Mouse (Mus musculus) CH12.LX (cell line): ENCODE measurements around the gene Ebi3. TPM values are rescaled to one million over a fixed set of nuclear protein-coding genes. Genes with fewer than 3 reads are reported as not detected.

Source experiments
- DNase-seq: peaks from one replicate; pipeline ENCODE4 v3.0.0-alpha.2; 2013; ENCODE audit errors: extremely low read depth
- H3K27ac ChIP-seq: 2 replicates; pipeline ENCODE4 v1.5.1; 2012; ENCODE audit warnings: low read depth, mild to moderate bottlenecking, control low read depth, moderate library complexity; ENCODE audit not compliant: insufficient read depth
- H3K27me3 ChIP-seq: replicated peaks from 2 replicates; pipeline ENCODE3; 2012; ENCODE audit warnings: inconsistent platforms
- H3K36me3 ChIP-seq, 2 experiments: replicated peaks in 1 of 2; 2 replicates each; pipeline versions ENCODE3 to v1.6.1; 2012; ENCODE audit warnings: inconsistent platforms in 1 of 2, low read length in 1 of 2, mild to moderate bottlenecking in 1 of 2, mixed read lengths in 1 of 2, moderate library complexity in 1 of 2; ENCODE audit not compliant: control insufficient read depth in 1 of 2, insufficient read depth in 1 of 2
- H3K4me1 ChIP-seq, 2 experiments: 2 replicates each; pipeline ENCODE4 v1.6.1; 2012; ENCODE audit warnings: inconsistent platforms in 1 of 2, moderate library complexity in 1 of 2; ENCODE audit not compliant: insufficient read depth in 2 of 2, control insufficient read depth in 1 of 2
- H3K4me2 ChIP-seq: 2 replicates; pipeline ENCODE4 v1.6.1; 2012; ENCODE audit warnings: low read depth, mild to moderate bottlenecking, control low read depth; ENCODE audit not compliant: poor library complexity, insufficient read depth, severe bottlenecking
- H3K4me3 ChIP-seq, 3 experiments: fragments of 150-350 bp in 1 of 3; sonication (generic) in 1 of 3; replicated peaks in 1 of 3; 2 replicates each; pipeline versions ENCODE3 to v1.5.1; 2011 to 2012; ENCODE audit warnings: low read depth in 2 of 3, low read length in 2 of 3, mild to moderate bottlenecking in 2 of 3, moderate library complexity in 2 of 3, control low read depth in 1 of 3, improper control_type of control experiment in 1 of 3, inconsistent platforms in 1 of 3, mixed read lengths in 1 of 3; ENCODE audit not compliant: poor library complexity in 1 of 3
- H3K79me2 ChIP-seq: replicated peaks from 2 replicates; pipeline ENCODE4 v1.6.1; 2012; ENCODE audit warnings: mild to moderate bottlenecking, moderate library complexity; ENCODE audit not compliant: control insufficient read depth, poor library complexity, insufficient read depth, severe bottlenecking; ENCODE audit errors: extremely low read depth
- H3K9ac ChIP-seq: 2 replicates; pipeline ENCODE4 v1.6.1; 2012; ENCODE audit warnings: low read depth, mild to moderate bottlenecking, control low read depth, moderate library complexity; ENCODE audit not compliant: insufficient read depth
- H3K9me3 ChIP-seq: replicated peaks from 2 replicates; pipeline ENCODE3; 2012; ENCODE audit warnings: low read length, inconsistent platforms, mixed read lengths
- E2F4 ChIP-seq: IDR thresholded peaks from 2 replicates; pipeline ENCODE4 v1.6.1; 2011; ENCODE audit warnings: low read depth, low read length, improper control_type of control experiment; ENCODE audit not compliant: insufficient replicate concordance
- EP300 ChIP-seq: IDR thresholded peaks from 2 replicates; pipeline ENCODE4 v1.6.1; 2011; ENCODE audit warnings: low read length, improper control_type of control experiment
- JUN ChIP-seq: IDR thresholded peaks from 2 replicates; pipeline ENCODE4 v1.6.1; 2011; ENCODE audit warnings: low read depth, mild to moderate bottlenecking, low read length, improper control_type of control experiment, moderate library complexity; ENCODE audit not compliant: insufficient read depth
- JUND ChIP-seq: conservative IDR thresholded peaks from 2 replicates; pipeline ENCODE4 v1.6.1; 2011; ENCODE audit warnings: low read depth, low read length, improper control_type of control experiment
- MAFK ChIP-seq: IDR thresholded peaks from 2 replicates; pipeline ENCODE4 v1.6.1; 2011; ENCODE audit warnings: low read length, improper control_type of control experiment; ENCODE audit not compliant: insufficient replicate concordance
- MXI1 ChIP-seq: IDR thresholded peaks from 2 replicates; pipeline ENCODE4 v1.6.1; 2011; ENCODE audit warnings: mild to moderate bottlenecking, low read depth, low read length, improper control_type of control experiment
- MYC ChIP-seq: IDR thresholded peaks from 2 replicates; pipeline ENCODE4 v1.6.1; 2011; ENCODE audit warnings: low read depth, mild to moderate bottlenecking, improper control_type of control experiment, low read length
- POLR2A ChIP-seq: IDR thresholded peaks from 2 replicates; pipeline ENCODE4 v1.6.1; 2011; ENCODE audit warnings: low read depth, mild to moderate bottlenecking, improper control_type of control experiment, low read length
- RAD21 ChIP-seq: IDR thresholded peaks from 2 replicates; pipeline ENCODE4 v1.6.1; 2011; ENCODE audit warnings: low read depth, mild to moderate bottlenecking, low read length, improper control_type of control experiment, moderate library complexity
- TBP ChIP-seq: conservative IDR thresholded peaks from 2 replicates; pipeline ENCODE4 v1.6.1; 2011; ENCODE audit warnings: low read depth, low read length, improper control_type of control experiment
- TCF12 ChIP-seq: IDR thresholded peaks from 2 replicates; pipeline ENCODE4 v1.6.1; 2014; ENCODE audit warnings: low read depth, mild to moderate bottlenecking, inconsistent platforms, low read length, improper control_type of control experiment
- UBTF ChIP-seq: IDR thresholded peaks from 2 replicates; pipeline ENCODE4 v1.6.1; 2012; ENCODE audit warnings: low read depth, mild to moderate bottlenecking, inconsistent platforms, low read length, improper control_type of control experiment, moderate library complexity
- ZC3H11A ChIP-seq: IDR thresholded peaks from 2 replicates; pipeline ENCODE4 v1.6.1; 2012; ENCODE audit warnings: low read depth, mild to moderate bottlenecking, inconsistent platforms, low read length, improper control_type of control experiment
- ZMIZ1 ChIP-seq: IDR thresholded peaks from 2 replicates; pipeline ENCODE4 v1.6.1; 2012; ENCODE audit warnings: low read depth, mild to moderate bottlenecking, inconsistent platforms, low read length, improper control_type of control experiment
- dilution Hi-C: fragments of 300-500 bp; cut with MboI; formaldehyde crosslinking; loops from 2 replicates; pipeline ENCODE4 v1.14.3; 2020; ENCODE audit warnings: low sequenced_read_pairs; ENCODE audit not compliant: extremely low pct_unique_long_range_greater_than_20kb, extremely low pct_ligation_motif_present
- in situ Hi-C: fragments of 300-500 bp; cut with MboI; formaldehyde crosslinking; loops from 3 replicates; pipeline ENCODE4 v1.14.3; 2019; ENCODE audit warnings: low sequenced_read_pairs, low pct_ligation_motif_present, low pct_unique_long_range_greater_than_20kb, mixed read lengths
- polyA plus RNA-seq: library from polyadenylated mRNA; unstranded; fragments of >175 nt; gene quantifications from 2 replicates; pipeline ENCODE4 v1.2.1, GENCODE M21; 2012; ENCODE audit warnings: low read depth; ENCODE audit not compliant: insufficient read length
- total RNA-seq, 2 experiments: library from RNA; depleted of rRNA; stranded (reverse); fragments of 300-350 nt in 1 of 2; fragments of >200 nt in 1 of 2; gene quantifications; 2 replicates each; pipeline ENCODE4 v1.2.3; 2012 to 2014

Ebi3 gene
- total and polyA plus RNA-seq, 3 experiments = 60.3 to 207 (median 105) TPM

- TF ChIP-seq UBTF (no peak), ZC3H11A (no peak), RAD21 (no peak), EP300 (no peak), E2F4 (0 out of 2 replicates have a peak, but pooled peaks have one; percentile 70), JUND (peak; percentile 50), POLR2A (peak; percentile 70), TCF12 (peak; percentile 89)
Measured at GRCm38 (mm10) chr17:55958918-55959728, 6.7 kb downstream of the Ebi3 start, which contains the start of gene Yju2 (continued).

GRCm38 (mm10) chr17:55959946-55960740 lies 7.7 kb downstream of the Ebi3 start:
- H3K36me3 ChIP-seq = peaks cover 54 to 73% of the 10 kb centered on the region in 2 experiments
- peaks cover 17% of the 10 kb centered on the region for H3K79me2 ChIP-seq
- peak overlapping the region; percentile 87 for H3K4me2 ChIP-seq
- no peaks in the 10 kb centered on the region for H3K27me3 ChIP-seq
- H3K9ac ChIP-seq = peak overlapping the region; percentile 55; the same call in 1 of the 2 replicates
- TF ChIP-seq MXI1 (0 out of 2 replicates have a peak, but pooled peaks have one; percentile 9), TCF12 (no peak)
- DNase-seq = no peak
- dilution Hi-C loops = no loop called here
- H3K4me3 ChIP-seq = peak overlapping the region; percentile 56 to 57 (median 57)
- in situ Hi-C loops = loop anchor here (10.0 kb wide), 1 partner anchor 65 kb away; the partner anchor contains the start of gene Zfp959
- no peaks in the 10 kb centered on the region for H3K9me3 ChIP-seq
- H3K27ac ChIP-seq = peak overlapping the region; percentile 83
- peaks cover 27 to 52% of the 10 kb centered on the region in 2 experiments for H3K4me1 ChIP-seq

GRCm38 (mm10) chr17:55960791-55961190 lies 8.4 kb downstream of the Ebi3 start:
- TF ChIP-seq JUN (no peak), MYC (no peak), ZMIZ1 (no peak), JUND (no peak), MAFK (no peak), TBP (no peak)
- H3K27ac ChIP-seq = no peak overlapping the region
- H3K79me2 ChIP-seq = peaks cover 11% of the 10 kb centered on the region
- H3K9me3 ChIP-seq = no peaks in the 10 kb centered on the region
- H3K9ac ChIP-seq = no peak overlapping the region
- peaks cover 27 to 46% of the 10 kb centered on the region in 2 experiments for H3K4me1 ChIP-seq
- H3K4me3 ChIP-seq = no peak overlapping the region
- H3K36me3 ChIP-seq = peaks cover 49 to 72% of the 10 kb centered on the region in 2 experiments
- in situ Hi-C loops (no loop called here), dilution Hi-C loops (no loop called here)
- no peak for DNase-seq
- no peak overlapping the region for H3K4me2 ChIP-seq
- H3K27me3 ChIP-seq = no peaks in the 10 kb centered on the region
